Mouse (Mus musculus): ENCODE data around the gene Ank3.

Ank3 gene

GRCm38 (mm10) chr10:69777065-69777645 is 378.6 kb downstream of the Ank3 start:
- DNase-seq (ENCODE audit: low spot score in 2 of 2) = no peak

DNA sequence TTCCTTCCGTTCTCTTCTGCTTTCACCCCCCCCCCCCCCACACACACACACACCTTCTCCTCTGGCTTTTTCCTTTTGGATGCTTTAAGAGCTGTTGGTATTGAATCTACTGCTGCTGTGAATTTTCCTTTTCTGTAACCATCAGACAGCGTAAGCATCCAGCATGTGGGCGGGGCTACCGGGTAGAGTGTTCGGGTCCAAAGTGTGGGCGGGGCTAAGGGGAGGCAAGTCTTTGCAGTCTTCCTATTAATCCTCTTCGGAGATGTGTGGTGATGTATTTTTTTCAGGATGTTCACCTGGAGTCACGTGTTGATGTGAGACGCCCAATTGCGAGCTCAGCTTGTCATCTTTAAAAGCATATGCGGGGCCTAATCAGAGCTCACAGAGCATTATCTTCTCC is 379.2 kb downstream of the Ank3 start:
- no peak for DNase-seq (ENCODE audit: low spot score in 2 of 2)

DNA sequence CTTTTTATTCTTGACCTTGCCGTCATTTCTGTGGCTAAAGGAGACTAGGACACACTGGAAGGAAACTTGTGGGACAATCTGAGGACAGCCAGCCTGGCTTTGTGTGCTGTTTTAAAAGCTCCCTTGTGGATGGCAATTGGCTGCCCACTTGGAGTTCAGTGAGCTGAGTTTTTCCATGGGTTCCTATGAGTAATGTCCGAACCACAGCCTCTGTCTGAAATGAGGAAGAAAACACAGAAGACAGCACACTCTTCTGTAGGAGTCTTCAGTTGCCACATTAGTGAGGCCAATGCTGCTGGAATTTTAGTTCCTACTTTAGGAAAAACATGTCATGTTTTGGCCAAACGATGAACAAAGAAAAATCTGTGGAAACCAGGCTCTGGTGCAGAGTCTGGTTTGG is 380.7 kb downstream of the Ank3 start:
- DNase-seq (ENCODE audit: low spot score in 2 of 2) = no peak

- no peak for DNase-seq (ENCODE audit: low spot score in 2 of 2)
Measured at GRCm38 (mm10) chr10:69781491-69781890, 382.9 kb downstream of the Ank3 start.

DNA sequence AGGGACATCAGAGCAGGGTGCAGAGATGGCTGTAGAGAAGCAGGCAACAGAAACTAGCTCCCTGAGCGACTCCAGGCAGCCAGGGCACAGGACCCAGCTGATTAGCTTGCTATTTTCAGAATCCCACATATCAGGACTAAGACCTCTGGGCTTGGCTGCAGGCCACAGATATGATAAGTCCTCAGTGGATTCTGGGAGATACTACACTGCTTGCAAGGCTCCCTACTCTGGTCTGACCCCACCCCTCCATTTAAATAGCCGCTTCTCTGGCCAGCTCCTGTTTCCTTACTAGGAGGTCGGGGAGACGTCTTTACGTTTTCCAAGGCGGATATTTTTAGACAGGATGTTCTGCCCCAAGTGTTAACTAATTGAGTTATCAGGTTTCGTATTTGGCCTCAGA is 386.7 kb downstream of the Ank3 start:
- DNase-seq (ENCODE audit: low spot score in 2 of 2) = no peak

DNA sequence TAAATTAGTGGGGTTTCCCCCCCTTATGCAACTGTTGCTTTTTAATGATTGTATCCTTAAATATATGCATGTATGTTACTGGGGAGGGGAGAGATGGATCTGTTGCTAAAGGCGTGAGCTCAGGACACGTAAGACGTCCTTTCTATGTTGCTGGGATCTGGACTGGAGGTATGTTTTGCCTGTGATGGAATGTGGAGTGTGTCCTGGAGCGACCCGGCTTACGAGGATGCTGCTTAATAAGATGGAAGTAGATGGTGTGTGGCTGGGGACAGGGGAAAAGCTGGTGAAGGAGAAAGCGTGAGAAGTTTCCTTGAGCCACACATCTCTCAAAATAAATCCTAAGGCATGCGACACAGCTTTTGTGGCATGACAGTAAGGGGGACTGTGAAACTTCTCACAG is 387.1 kb downstream of the Ank3 start:
- DNase-seq (ENCODE audit: low spot score in 2 of 2) = no peak

- DNase-seq (ENCODE audit: low spot score in 2 of 2) = no peak
Measured at GRCm38 (mm10) chr10:69786220-69786993, 387.8 kb downstream of the Ank3 start.

DNA sequence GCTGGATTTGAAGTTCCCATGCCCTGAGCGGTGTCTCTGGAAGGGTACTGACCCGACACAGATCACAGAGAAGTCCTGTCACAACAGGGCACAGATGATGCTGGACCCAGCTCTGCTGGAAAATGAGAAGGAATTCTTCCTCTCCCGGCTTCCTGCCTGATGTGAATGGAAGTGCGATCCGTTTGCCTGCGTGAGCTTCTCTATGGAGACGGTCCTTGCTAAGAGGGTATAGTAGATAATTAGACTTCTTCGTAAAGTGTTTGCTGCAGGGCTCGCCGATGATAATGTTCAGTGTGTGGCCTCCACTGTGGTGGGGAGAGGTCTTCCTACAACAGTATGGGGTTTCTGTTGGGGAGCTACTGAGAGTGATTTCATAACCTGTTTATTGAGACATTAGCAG is 388.8 kb downstream of the Ank3 start:
- no peak for DNase-seq (ENCODE audit: low spot score in 2 of 2)

GRCm38 (mm10) chr10:69790606-69791005 is 392.0 kb downstream of the Ank3 start:
- no peak for DNase-seq (ENCODE audit: low spot score in 2 of 2)

DNA sequence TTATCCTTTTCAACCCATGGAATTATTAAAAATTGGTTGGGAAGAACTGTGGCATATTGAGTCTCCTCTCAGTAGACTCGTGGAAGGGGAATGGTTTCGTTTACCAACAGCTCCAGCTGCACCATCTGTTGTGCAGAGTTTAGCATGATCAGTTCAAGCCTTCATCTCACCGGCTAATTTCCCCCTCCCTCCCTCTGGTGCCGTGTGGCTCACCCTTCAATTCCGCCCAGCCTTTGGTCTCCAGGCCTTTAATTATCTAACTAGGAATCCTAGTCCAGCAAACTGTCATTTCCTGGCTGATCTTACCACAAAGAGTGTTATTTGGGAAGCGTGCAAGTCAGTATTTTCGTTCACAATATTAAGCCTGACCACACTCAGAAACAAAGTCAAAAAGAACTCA is 393.4 kb downstream of the Ank3 start:
- no peak for DNase-seq (ENCODE audit: low spot score in 2 of 2)

- DNase-seq (ENCODE audit: low spot score in 2 of 2) = no peak
Measured at GRCm38 (mm10) chr10:69792400-69792799, 393.8 kb downstream of the Ank3 start.

DNA sequence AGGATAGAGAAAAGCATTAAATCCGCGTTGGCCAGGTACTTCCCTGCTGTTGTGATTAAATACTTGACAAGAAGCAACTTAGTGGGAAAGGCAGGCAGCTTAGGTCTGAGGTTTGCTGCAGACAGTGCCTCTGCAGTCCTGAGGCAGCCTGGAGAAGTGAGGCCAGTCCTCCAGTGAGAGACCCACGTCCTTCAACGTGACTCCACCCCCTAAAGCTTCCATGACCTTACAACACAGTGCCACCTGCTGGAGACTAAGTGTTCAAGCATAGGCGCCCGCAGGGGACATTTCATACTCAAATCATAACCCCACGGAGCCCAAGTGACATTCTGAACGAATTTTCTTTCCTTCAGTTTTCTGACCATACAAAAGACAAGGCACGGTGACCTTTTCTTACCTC is 394.5 kb downstream of the Ank3 start:
- no peak for DNase-seq (ENCODE audit: low spot score in 2 of 2)

DNA sequence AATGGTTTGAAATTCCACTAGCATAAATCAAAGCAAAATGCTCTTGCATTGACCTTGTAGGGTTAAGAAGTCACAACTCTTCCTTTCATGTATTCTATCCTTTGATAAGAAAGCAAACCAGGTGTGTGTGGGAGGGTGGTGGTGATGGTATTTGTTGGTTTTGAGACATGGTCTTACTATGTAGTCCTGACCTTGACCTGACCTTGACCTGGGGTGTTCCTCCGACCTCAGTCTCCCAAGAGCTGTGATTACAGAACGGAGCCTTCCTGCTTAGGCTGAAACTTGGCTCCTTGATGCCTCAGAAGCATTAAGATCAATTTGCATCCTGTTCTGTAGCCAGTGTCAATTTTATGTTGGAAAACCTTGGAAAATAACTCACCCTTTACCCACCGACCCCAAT is 397.1 kb downstream of the Ank3 start:
- DNase-seq (ENCODE audit: low spot score in 2 of 2) = no peak

GRCm38 (mm10) chr10:69796421-69796886 is 397.9 kb downstream of the Ank3 start:
- no peak for DNase-seq (ENCODE audit: low spot score in 2 of 2)

GRCm38 (mm10) chr10:69803135-69803756 is 404.7 kb downstream of the Ank3 start:
- peak; percentile 57 to 62 for DNase-seq (ENCODE audit: low spot score in 2 of 2)

DNA sequence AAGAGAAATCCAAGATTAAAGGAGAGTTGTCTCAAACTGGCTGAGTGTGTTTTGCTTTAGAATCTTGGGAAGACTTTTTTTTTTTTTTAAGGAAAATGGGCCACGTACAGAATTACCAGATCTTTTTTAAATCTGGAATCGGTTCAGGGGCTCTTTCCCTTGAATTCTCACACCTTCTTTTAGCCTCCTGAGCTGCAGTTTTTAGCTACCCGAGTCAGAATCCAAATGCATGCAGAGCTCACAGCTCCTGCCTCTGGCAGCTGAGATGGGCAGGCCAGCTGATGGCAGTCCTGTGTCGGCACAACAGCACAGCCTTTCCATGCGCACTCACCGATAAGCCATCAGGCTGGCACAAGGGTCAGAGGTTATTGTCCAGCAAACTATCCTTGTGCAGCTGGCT is 406.0 kb downstream of the Ank3 start:
- DNase-seq (ENCODE audit: low spot score in 2 of 2) = no peak

GRCm38 (mm10) chr10:69810785-69811184 is 412.2 kb downstream of the Ank3 start:
- DNase-seq (ENCODE audit: low spot score in 2 of 2) = no peak

DNA sequence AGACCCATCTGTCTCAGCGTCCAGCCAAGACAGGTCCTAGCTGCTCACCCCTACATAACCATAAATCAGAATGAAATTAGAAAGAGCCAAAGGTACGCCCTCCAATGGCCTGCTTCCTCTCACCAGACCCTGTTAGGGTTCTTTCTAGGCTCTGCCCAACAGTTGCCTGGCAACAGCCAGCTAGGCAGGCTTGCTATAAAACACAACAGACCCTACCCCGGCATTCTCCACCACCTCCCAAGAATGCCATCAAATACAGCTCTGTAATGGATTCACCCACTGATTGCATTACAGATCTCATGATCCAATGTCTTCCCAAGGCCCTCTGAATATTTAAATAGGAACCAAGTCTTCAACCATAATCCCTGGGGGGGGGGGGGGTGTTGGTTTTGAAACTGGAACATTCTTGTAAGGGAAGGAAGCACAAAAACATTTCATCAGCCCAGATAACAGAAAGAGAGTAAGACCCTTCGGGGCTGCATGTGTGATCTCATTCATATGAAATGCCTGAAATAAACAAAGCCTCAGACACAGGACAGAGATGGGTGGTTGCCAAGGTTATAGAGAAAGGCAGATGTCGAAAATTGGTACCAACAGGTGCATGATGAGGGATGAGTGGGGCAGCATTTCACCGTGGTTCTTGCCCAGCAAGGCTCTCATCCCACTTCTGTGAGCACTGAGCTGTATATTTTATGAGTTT is 415.4 kb downstream of the Ank3 start:
- no peak for DNase-seq (ENCODE audit: low spot score in 2 of 2)

DNA sequence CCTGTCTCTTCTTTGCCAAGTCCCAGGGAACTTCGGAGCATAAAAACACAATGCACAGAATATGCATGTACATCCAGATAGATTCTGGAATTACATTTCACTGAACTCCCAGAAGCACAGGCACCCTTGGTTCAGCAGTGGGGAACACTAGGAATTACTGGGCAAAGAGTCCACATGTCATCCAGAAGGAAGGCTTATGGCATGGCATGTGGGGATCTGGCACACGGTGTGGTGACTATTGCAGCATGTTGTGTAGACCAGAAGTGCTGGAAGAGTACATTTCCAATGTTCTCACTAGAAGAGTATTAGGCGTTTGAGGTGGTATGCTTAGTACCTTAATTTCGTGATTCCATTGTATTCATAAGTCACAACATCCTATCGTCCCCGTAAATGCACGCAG is 422.7 kb downstream of the Ank3 start:
- DNase-seq (ENCODE audit: low spot score in 2 of 2) = no peak

- no peak for DNase-seq (ENCODE audit: low spot score in 2 of 2)
Measured at GRCm38 (mm10) chr10:69828770-69829169, 430.2 kb downstream of the Ank3 start.

- no peak for DNase-seq (ENCODE audit: low spot score in 2 of 2)
Measured at GRCm38 (mm10) chr10:69829236-69829635, 430.7 kb downstream of the Ank3 start.

- no peak for DNase-seq (ENCODE audit: low spot score in 2 of 2)
Measured at GRCm38 (mm10) chr10:69831568-69831967, 433.0 kb downstream of the Ank3 start.

DNA sequence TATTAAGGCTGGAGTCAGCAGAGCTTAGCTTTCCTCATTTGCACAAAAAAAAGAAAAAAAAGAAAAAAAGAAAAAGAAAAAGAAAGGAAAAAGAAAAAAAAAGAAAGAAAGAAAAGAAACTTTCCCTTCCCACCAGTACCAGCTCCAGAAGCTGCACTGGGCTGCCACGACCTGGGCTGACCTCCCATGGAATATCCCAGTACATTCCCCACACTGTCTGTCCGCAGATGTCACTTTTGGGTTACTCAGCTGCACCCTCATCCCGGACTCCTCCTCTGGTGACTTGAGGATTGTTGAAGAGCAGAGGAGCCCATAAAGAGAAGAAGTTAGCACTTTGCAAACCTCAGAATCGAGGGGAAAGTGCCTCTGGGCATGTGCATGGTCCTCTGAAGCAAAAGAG is 433.7 kb downstream of the Ank3 start:
- DNase-seq (ENCODE audit: low spot score in 2 of 2) = no peak
